Mouse (Mus musculus): Measurements from ENCODE around the gene Olfr68. TPM values are rescaled to one million over a fixed set of nuclear protein-coding genes. Genes with fewer than 3 reads are reported as not detected.
"Not testable (repeated sequence)": the region's sequence is repeated elsewhere in the genome, so short reads cannot be mapped to it uniquely, and the experiment has no call there.

The Olfr68 gene
- polyA plus RNA-seq, 1 experiment from 2014 or later, result not detected

- no peaks in the 10 kb centered on the region for H3K27me3 ChIP-seq (replicated peaks)
Observed at GRCm38 (mm10) chr7:103810296-103810695, 30.8 kb upstream of the Olfr68 start.

DNA sequence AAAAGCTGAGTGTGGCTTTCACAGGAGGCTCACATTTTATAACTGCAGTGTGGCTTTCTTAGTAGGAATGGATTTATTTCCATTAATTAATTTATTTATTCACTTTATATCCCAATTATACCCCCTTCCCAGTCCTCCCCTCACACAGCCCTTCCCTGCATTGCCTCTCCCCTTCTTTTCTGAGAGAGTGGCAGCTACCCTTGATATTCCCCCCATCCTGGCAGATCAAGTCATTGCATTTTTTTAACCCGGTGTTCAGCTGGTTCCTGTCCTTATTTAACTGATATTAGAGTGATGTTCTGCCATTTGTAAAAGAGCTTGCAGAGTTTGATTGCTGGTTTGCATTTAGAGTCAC, 30.3 kb upstream of the Olfr68 start:
- no peak for ATAC-seq (replicated peaks)
- Histone ChIP-seq H3K4me1 (no peaks in the 10 kb centered on the region), H3K27me3 (replicated peaks) (no peaks in the 10 kb centered on the region), H3K9ac (no peak overlapping the region), H3K4me3 (no peak overlapping the region), H3K27ac (no peak overlapping the region), H3K36me3 (replicated peaks) (no peaks in the 10 kb centered on the region), H3K9me3 (no peaks in the 10 kb centered on the region), H3K4me2 (no peak overlapping the region)
- WGBS, result 65% methylated on average over 1 of the region's 1 CpGs

More at GRCm38 (mm10) chr7:103810296-103810695, 30.8 kb upstream of the Olfr68 start:
- no peak overlapping the region for H3K27ac ChIP-seq
- no peaks in the 10 kb centered on the region for H3K4me1 ChIP-seq
- H3K4me2 ChIP-seq, result no peak overlapping the region
- no peaks in the 10 kb centered on the region for H3K36me3 ChIP-seq (replicated peaks)
- 82% methylated on average over 1 of the region's 1 CpGs for WGBS
- ATAC-seq (replicated peaks), result no peak
- no peak overlapping the region for H3K4me3 ChIP-seq
- no peaks in the 10 kb centered on the region for H3K9me3 ChIP-seq
- H3K9ac ChIP-seq, result no peak overlapping the region

DNA sequence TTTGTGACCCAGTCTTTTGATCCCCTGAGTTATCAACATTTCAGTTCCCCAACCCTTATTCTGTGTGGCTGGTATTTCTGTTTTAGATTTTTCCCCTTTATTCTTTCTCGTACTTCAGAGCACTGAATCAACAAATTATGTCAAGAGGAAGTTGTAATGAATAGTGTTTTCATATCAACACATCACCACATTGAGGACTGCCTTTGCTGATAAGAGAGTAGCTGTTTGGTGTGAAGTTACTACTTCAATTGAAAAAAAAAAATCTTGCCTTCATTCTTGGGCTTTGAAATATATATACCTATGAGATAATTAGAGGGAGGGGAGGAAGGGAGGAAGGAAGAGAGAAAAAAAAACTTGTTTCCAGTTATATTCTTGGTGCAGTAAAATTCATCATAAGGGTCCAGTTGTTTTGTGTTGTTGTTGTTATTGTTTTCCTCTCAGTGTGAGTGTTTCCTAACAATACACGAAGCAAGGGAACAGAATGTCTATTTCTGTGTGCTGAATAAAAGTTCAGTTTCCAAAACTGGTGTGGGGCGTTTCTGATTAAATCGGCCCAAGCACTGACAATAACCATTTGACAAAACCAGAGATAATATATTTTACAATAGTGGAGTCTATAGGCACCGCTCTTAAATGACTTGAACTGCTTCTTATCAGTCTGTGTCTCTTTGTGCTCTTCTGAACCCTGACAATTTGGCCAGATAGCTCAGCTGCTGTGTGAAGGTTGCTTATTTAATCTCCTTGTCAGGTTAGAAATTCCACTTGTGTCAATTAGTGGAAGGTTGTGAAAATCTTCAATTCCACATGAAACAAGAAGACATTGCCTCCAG, 29.7 kb upstream of the Olfr68 start:
- 68% methylated on average over 5 of the region's 5 CpGs for WGBS
- no peak overlapping the region for H3K27ac ChIP-seq
- H3K4me2 ChIP-seq, result no peak overlapping the region
- H3K27me3 ChIP-seq (replicated peaks), result no peaks in the 10 kb centered on the region
- no peaks in the 10 kb centered on the region for H3K4me1 ChIP-seq
- H3K4me3 ChIP-seq, result no peak overlapping the region
- H3K9me3 ChIP-seq, result no peaks in the 10 kb centered on the region
- ATAC-seq (replicated peaks), result no peak
- no peak overlapping the region for H3K9ac ChIP-seq
- H3K36me3 ChIP-seq (replicated peaks), result no peaks in the 10 kb centered on the region

- H3K27me3 ChIP-seq (replicated peaks); H3K4me2 ChIP-seq; H3K36me3 ChIP-seq (replicated peaks); H3K9ac ChIP-seq; H3K27ac ChIP-seq; H3K4me1 ChIP-seq; H3K9me3 ChIP-seq; H3K4me3 ChIP-seq; ATAC-seq (replicated peaks): not testable (repeated sequence)
- WGBS, result 75% methylated on average over 2 of the region's 2 CpGs
Observed at GRCm38 (mm10) chr7:103808120-103808519, 28.6 kb upstream of the Olfr68 start.

DNA sequence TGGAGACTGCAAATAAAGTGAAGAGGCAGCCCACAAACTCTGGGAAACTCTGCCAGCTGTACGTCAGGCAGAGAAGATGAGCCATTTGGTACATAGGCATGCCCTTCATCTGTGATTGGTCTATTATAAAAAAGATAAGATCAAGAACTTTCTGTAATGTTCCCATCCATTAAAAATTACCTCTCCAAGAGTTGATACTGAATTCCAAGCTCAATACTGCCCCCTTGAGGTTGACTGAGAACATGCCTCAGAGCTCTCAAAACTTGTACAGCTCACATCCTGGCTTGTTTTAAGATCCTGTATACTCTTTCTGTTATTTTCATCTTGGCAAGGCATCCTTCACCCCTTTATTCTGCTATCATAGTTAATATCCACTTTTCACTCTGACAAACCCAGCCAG, 27.4 kb upstream of the Olfr68 start:
- ATAC-seq (replicated peaks), result no peak
- H3K9me3 ChIP-seq, result no peaks in the 10 kb centered on the region

GRCm38 (mm10) chr7:103792669-103793388, 13.3 kb upstream of the Olfr68 start:
- no peaks in the 10 kb centered on the region for H3K36me3 ChIP-seq (replicated peaks)
- no peak overlapping the region for H3K4me2 ChIP-seq
- H3K9ac ChIP-seq, result no peak overlapping the region
- no peaks in the 10 kb centered on the region for H3K9me3 ChIP-seq
- H3K27me3 ChIP-seq (replicated peaks), result no peaks in the 10 kb centered on the region
- no peaks in the 10 kb centered on the region for H3K4me1 ChIP-seq
- no peak for ATAC-seq (replicated peaks)
- H3K4me3 ChIP-seq, result no peak overlapping the region
- WGBS, result 23% methylated on average over 4 of the region's 4 CpGs
- no peak overlapping the region for H3K27ac ChIP-seq

More for the DNA sequence above, 27.4 kb upstream of the Olfr68 start:
- Histone ChIP-seq H3K4me2 (no peak overlapping the region), H3K36me3 (replicated peaks) (no peaks in the 10 kb centered on the region), H3K4me1 (no peaks in the 10 kb centered on the region), H3K27me3 (replicated peaks) (no peaks in the 10 kb centered on the region), H3K4me3 (no peak overlapping the region), H3K27ac (no peak overlapping the region), H3K9ac (no peak overlapping the region)
- WGBS, result 61% methylated on average over 1 of the region's 1 CpGs

DNA sequence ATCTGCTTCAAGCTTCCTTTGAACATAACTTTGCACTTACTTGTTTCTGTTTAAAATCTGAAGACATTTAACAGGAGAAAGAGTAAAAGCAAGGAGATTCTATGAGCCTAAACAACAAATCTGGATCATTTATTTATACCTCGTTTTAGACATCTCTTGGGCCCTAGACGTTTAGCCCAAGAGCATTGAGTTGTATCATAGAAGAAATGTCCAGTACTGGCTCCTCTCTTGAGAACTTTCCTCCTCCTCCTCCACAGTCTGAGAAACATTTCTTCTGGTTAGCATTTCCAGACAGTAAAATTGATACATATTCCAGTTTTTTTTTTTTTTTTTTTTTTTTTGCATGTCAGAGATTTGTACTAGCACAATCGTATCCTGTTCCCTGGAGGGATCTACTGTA, 12.2 kb upstream of the Olfr68 start, which contains the start of gene Olfr67:
TSS of gene Olfr67 (minus strand) at position 101 of the 400 bp plus-strand sequence.
- no peak for ATAC-seq (replicated peaks)
- Histone ChIP-seq H3K27me3 (replicated peaks) (no peaks in the 10 kb centered on the region), H3K36me3 (replicated peaks) (no peaks in the 10 kb centered on the region), H3K27ac (no peak within 1 kb of the TSS), H3K4me1 (no peaks in the 10 kb centered on the region), H3K4me3 (no peak within 1 kb of the TSS), H3K9me3 (no peaks in the 10 kb centered on the region), H3K4me2 (no peak within 1 kb of the TSS), H3K9ac (no peak within 1 kb of the TSS)
- 78% methylated on average over 3 of the region's 3 CpGs for WGBS

DNA sequence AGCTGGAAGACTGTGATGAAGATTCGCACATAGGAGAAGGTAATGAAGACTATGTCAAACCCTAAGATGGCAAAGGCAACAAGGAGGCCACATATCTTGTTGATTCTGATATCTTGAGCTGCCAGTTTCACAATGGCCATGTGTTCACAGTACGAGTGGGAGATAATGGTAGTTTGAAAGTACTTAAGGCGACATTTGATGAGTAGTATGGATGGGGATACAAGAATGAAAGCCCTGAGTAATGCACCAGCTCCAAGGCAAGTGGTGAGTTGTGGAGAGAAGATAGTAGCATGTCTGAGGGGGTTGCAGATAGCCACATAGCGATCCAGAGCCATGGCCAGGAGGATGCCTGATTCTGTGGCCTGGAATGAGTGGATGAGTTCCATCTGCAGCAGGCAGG, 1.8 kb downstream of the Olfr68 start:
- not testable (repeated sequence) for H3K9ac ChIP-seq; H3K9me3 ChIP-seq; H3K36me3 ChIP-seq (replicated peaks); H3K27me3 ChIP-seq (replicated peaks); H3K4me2 ChIP-seq; H3K27ac ChIP-seq; H3K4me1 ChIP-seq; ATAC-seq (replicated peaks); H3K4me3 ChIP-seq
- 91% methylated on average over 4 of the region's 4 CpGs for WGBS

GRCm38 (mm10) chr7:103771494-103771893, 8.0 kb downstream of the Olfr68 start, which contains the start of gene Olfr69:
Gene Olfr69 (minus strand): TSS chr7:103771594.
- WGBS, result 74% methylated on average over 2 of the region's 2 CpGs
- Histone ChIP-seq H3K9me3 (no peaks in the 10 kb centered on the region), H3K4me2 (no peak within 1 kb of the TSS), H3K4me1 (no peaks in the 10 kb centered on the region), H3K4me3 (no peak within 1 kb of the TSS), H3K27me3 (replicated peaks) (no peaks in the 10 kb centered on the region), H3K9ac (no peak within 1 kb of the TSS), H3K36me3 (replicated peaks) (no peaks in the 10 kb centered on the region), H3K27ac (no peak within 1 kb of the TSS)
- ATAC-seq (replicated peaks), result no peak

GRCm38 (mm10) chr7:103767687-103768086, 11.8 kb downstream of the Olfr68 start:
- not testable (repeated sequence) for H3K4me3 ChIP-seq; H3K4me1 ChIP-seq; H3K9me3 ChIP-seq; H3K27me3 ChIP-seq (replicated peaks); H3K9ac ChIP-seq; H3K36me3 ChIP-seq (replicated peaks); H3K4me2 ChIP-seq; H3K27ac ChIP-seq; ATAC-seq (replicated peaks)
- WGBS, result 94% methylated on average over 6 of the region's 6 CpGs

DNA sequence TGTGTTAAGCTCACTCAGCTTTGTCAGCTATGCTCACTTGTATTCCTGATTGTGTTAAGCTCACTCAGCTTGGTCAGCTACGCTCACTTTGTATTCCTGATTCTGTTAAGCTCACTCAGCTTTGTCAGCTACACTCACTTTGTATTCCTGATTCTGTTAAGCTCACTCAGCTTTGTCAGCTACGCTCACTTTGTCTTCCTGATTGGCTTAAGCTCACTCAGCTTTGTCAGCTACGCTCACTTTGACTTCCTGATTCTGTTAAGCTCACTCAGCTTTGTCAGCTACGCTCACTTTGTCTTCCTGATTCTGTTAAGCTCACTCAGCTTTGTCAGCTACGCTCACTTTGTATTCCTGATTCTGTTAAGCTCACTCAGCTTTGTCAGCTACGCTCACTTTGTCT, 17.3 kb downstream of the Olfr68 start:
- ATAC-seq (replicated peaks); H3K4me2 ChIP-seq; H3K36me3 ChIP-seq (replicated peaks); H3K27ac ChIP-seq; H3K4me3 ChIP-seq; H3K4me1 ChIP-seq; H3K9ac ChIP-seq; H3K27me3 ChIP-seq (replicated peaks); H3K9me3 ChIP-seq: not testable (repeated sequence)
- 86% methylated on average over 6 of the region's 6 CpGs for WGBS

- H3K9ac ChIP-seq, result no peak within 1 kb of the TSS
- no peak within 1 kb of the TSS for H3K27ac ChIP-seq
- H3K9me3 ChIP-seq, result no peaks in the 10 kb centered on the region
- no peaks in the 10 kb centered on the region for H3K27me3 ChIP-seq (replicated peaks)
- H3K4me2 ChIP-seq, result no peak within 1 kb of the TSS
- WGBS, result 41% methylated on average over 2 of the region's 2 CpGs
- H3K4me3 ChIP-seq, result no peak within 1 kb of the TSS
- H3K36me3 ChIP-seq (replicated peaks), result no peaks in the 10 kb centered on the region
- H3K4me1 ChIP-seq, result no peaks in the 10 kb centered on the region
- no peak for ATAC-seq (replicated peaks)
Observed at GRCm38 (mm10) chr7:103757233-103757632, 22.3 kb downstream of the Olfr68 start, which contains the start of gene Olfr630. Gene Olfr630 (minus strand): TSS chr7:103757333.
